Mouse (Mus musculus): Measurements from ENCODE around the gene Krtap10-10.
A peak's percentile ranks its signal among the peaks of the same experiment; 100 is the strongest.
"Not testable (repeated sequence)": the region's sequence is repeated elsewhere in the genome, so short reads cannot be mapped to it uniquely, and the experiment has no call there.

The Krtap10-10 gene

GRCm38 (mm10) chr10:77835647-77836046, at the start of gene Krtap10-10:
Gene Krtap10-10, plus strand, starts transcription at chr10:77835947.
- DNase-seq = no peak

- DNase-seq = not testable (repeated sequence)
Measured at GRCm38 (mm10) chr10:77787876-77788275, 47.9 kb upstream of the Krtap10-10 start, which contains the start of gene Gm7137. Gene Gm7137, minus strand, starts transcription at chr10:77788200.

GRCm38 (mm10) chr10:77788621-77789020, 47.1 kb upstream of the Krtap10-10 start:
- no peak for DNase-seq

- DNase-seq = no peak
Measured at GRCm38 (mm10) chr10:77794976-77795375, 40.8 kb upstream of the Krtap10-10 start, which contains the start of gene Gm9639. Gene Gm9639, minus strand, starts transcription at chr10:77795076.

GRCm38 (mm10) chr10:77797677-77798076, 38.1 kb upstream of the Krtap10-10 start:
- no peak for DNase-seq

- peak; percentile 17 to 24 for DNase-seq
Measured at GRCm38 (mm10) chr10:77798164-77798920, 37.4 kb upstream of the Krtap10-10 start.

GRCm38 (mm10) chr10:77798921-77799508, 36.7 kb upstream of the Krtap10-10 start, which contains the start of gene Gm19668:
Gene Gm19668, minus strand, starts transcription at chr10:77799133.
- DNase-seq = no peak

- DNase-seq = no peak
Measured at GRCm38 (mm10) chr10:77804095-77804494, 31.7 kb upstream of the Krtap10-10 start.

- no peak for DNase-seq
Measured at GRCm38 (mm10) chr10:77811743-77812142, 24.0 kb upstream of the Krtap10-10 start, which contains the start of gene Gm9507. Gene Gm9507, minus strand, starts transcription at chr10:77811843.

GRCm38 (mm10) chr10:77814382-77814781, 21.4 kb upstream of the Krtap10-10 start, which contains the start of gene Gm2696:
Gene Gm2696, plus strand, starts transcription at chr10:77814682.
- DNase-seq = no peak

- DNase-seq = peak; percentile 31 to 55
Measured at GRCm38 (mm10) chr10:77815514-77815913, 20.2 kb upstream of the Krtap10-10 start.

- DNase-seq = no peak
Measured at GRCm38 (mm10) chr10:77818523-77818922, 17.2 kb upstream of the Krtap10-10 start.

GRCm38 (mm10) chr10:77819203-77819602, 16.5 kb upstream of the Krtap10-10 start:
- DNase-seq = no peak

GRCm38 (mm10) chr10:77826951-77827350, 8.8 kb upstream of the Krtap10-10 start, which contains the start of gene Krtap10-4:
Gene Krtap10-4, minus strand, starts transcription at chr10:77827095.
- no peak for DNase-seq

- no peak for DNase-seq
Measured at GRCm38 (mm10) chr10:77839006-77839405, 3.3 kb downstream of the Krtap10-10 start.

GRCm38 (mm10) chr10:77846503-77846902, 10.8 kb downstream of the Krtap10-10 start, which contains the start of gene Gm36176:
Gene Gm36176, plus strand, starts transcription at chr10:77846803.
- DNase-seq = no peak

GRCm38 (mm10) chr10:77846961-77847360, 11.2 kb downstream of the Krtap10-10 start:
- DNase-seq = no peak

- no peak for DNase-seq
Measured at GRCm38 (mm10) chr10:77847538-77847937, 11.8 kb downstream of the Krtap10-10 start.

- no peak for DNase-seq
Measured at GRCm38 (mm10) chr10:77852559-77852958, 16.8 kb downstream of the Krtap10-10 start, which contains the start of gene Gm10318. Gene Gm10318, plus strand, starts transcription at chr10:77852859.

- no peak for DNase-seq
Measured at GRCm38 (mm10) chr10:77861675-77862074, 25.9 kb downstream of the Krtap10-10 start, which contains the start of gene Gm3285. Gene Gm3285, plus strand, starts transcription at chr10:77861975.

- peak; percentile 73 to 82 for DNase-seq
Measured at GRCm38 (mm10) chr10:77864067-77864761, 28.5 kb downstream of the Krtap10-10 start.

GRCm38 (mm10) chr10:77864762-77865143, 29.0 kb downstream of the Krtap10-10 start:
- no peak for DNase-seq

- DNase-seq = peak; percentile 61 to 63
Measured at GRCm38 (mm10) chr10:77867546-77867945, 31.8 kb downstream of the Krtap10-10 start.
